Mouse (Mus musculus): ENCODE data around the gene Commd2. TPM values are rescaled to one million over a fixed set of nuclear protein-coding genes. Genes with fewer than 3 reads are reported as not detected.

Gene Commd2
- 10 to 100 TPM; 32.9 to 34.8 TPM for total RNA-seq (2021)
- long read RNA-seq, experiment 1, transcript Commd2-202 (5 exons, 2,992 nt), result major isoform, 32 of 61 reads
- long read RNA-seq, experiment 1, partial matches to known transcripts, result 26 of 61 reads
- long read RNA-seq, experiment 1, other reads (novel, unspliced or antisense), result 3 of 61 reads
- long read RNA-seq, experiment 2, transcript Commd2-202 (5 exons, 2,992 nt), result major isoform, 41 of 49 reads
- long read RNA-seq, experiment 2, partial matches to known transcripts, result 8 of 49 reads
- long read RNA-seq, experiment 2, other reads (novel, unspliced or antisense), result 0 of 49 reads

DNA sequence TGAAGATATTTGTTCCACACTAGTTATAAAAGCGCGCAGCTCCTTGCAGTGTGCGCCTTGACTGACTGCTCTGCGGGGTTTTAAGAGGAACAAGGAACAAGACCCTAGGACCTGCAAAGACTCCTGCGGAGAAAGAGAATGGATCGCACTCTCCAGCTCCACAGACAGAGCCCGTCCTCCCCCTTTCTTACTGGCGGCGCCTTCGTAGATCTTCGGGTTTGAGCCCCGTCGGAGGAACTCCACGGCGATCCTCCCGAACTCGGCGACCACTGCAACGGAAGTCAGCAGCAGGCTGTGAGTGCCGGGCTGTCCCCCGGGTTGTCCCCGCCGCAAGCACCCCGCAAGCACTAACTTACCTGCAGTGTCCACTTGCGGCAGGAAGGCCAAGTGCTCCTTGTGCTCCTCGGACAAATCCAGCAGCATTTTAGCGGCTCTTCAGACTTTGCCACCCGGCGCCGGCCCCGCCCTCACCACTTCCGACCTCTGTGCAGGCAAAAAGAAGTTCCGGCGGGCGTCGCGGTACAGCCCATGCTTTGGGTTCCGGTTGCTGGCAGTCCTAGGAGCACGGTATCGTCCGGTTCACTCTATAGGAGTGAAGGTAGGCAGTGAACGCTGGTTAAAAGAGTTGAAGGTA lies at the start of gene Commd2:
Commd2 (minus strand) TSS at position 485 of the 634 bp plus-strand sequence.
- DNase-seq (ENCODE audit: low spot score in 2 of 2), result peak; percentile 78 to 81

GRCm38 (mm10) chr3:57696779-57697178 lies 45.3 kb upstream of the Commd2 start:
- no peak for DNase-seq (ENCODE audit: low spot score in 2 of 2)

- no peak for DNase-seq (ENCODE audit: low spot score in 2 of 2)
Measured at GRCm38 (mm10) chr3:57696249-57696648, 44.7 kb upstream of the Commd2 start.

GRCm38 (mm10) chr3:57692719-57693118 lies 41.2 kb upstream of the Commd2 start, which contains the start of gene Ankub1:
Gene Ankub1 (minus strand): TSS chr3:57692799.
- no peak for DNase-seq (ENCODE audit: low spot score in 2 of 2)

- DNase-seq (ENCODE audit: low spot score in 2 of 2), result no peak
Measured at GRCm38 (mm10) chr3:57691772-57692171, 40.3 kb upstream of the Commd2 start.

GRCm38 (mm10) chr3:57677786-57678185 lies 26.3 kb upstream of the Commd2 start:
- DNase-seq (ENCODE audit: low spot score in 2 of 2), result no peak

- DNase-seq (ENCODE audit: low spot score in 2 of 2), result no peak
Measured at GRCm38 (mm10) chr3:57674075-57674474, 22.6 kb upstream of the Commd2 start.

- DNase-seq (ENCODE audit: low spot score in 2 of 2), result no peak
Measured at GRCm38 (mm10) chr3:57673586-57673985, 22.1 kb upstream of the Commd2 start.

DNA sequence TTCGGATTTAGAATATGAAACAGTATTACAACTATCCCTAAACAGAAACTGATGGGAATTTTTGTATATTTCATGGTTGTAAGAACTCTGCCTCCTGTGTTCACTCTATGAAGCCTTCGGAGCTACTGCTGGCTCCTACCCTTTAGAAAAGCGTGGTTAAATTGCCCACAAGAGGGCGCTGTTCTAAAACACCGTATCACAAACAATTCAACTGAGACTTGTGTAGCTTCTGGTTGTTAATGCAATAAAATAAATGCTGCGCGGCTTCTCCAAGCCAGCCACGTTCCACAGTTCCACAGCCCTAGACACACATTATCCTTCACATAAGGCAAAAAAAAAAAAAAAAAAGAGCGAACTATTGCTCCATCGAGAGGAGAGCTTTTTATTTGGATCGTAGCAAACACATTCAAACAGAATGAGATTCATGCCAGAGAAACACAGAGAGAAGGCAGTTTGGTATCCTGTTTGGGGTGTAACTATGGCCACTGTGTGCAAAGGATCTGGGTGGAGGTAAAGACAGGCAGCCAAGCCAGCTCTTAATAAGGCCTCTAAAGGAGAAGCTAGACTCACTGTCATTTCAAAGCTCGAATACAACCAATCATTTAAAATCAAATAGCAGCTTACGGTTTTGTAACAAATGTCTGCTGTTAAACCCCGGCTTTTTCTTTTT lies 15.7 kb upstream of the Commd2 start:
- DNase-seq (ENCODE audit: low spot score in 2 of 2), result peak in 1 of 2 experiments; percentile 34

DNA sequence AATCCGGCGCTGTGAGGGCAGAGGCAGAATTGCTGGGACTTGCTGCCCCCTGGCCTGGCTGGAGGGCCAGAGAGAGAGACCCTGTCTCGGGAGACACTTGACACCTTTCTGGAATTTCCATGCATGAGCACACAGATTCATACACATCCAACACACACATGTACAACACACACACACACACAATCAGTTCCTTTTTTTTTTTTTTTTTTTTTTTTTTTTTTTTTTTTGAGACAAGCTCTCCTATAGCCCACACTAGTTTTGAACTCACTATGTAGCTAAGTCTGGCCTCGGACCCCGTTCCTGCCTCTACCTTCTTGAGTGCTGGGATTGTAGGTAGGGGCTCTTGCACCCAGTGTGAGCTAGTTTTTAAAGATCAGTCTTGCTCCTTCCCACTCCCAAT lies 14.4 kb upstream of the Commd2 start:
- DNase-seq (ENCODE audit: low spot score in 2 of 2), result no peak

DNA sequence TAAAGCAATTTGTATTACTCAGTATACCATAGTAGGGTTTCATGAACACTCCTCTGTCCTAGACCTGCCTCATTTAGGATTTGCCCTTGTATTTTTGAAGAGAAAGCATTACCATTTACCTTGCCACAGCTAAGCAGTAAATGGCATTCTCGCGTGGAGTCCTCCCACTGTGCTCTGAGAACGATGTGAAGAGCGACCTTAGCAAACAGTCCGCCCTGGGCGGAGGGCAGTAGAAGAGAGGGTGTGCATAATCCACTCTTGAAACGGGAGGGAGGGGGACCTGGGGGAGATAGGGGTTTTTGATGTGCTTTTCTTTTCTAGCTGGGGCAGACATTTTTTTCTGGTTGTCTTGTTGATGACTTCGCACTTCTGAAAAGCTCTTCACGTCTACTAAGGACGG lies 13.2 kb upstream of the Commd2 start:
- DNase-seq (ENCODE audit: low spot score in 2 of 2), result no peak

DNA sequence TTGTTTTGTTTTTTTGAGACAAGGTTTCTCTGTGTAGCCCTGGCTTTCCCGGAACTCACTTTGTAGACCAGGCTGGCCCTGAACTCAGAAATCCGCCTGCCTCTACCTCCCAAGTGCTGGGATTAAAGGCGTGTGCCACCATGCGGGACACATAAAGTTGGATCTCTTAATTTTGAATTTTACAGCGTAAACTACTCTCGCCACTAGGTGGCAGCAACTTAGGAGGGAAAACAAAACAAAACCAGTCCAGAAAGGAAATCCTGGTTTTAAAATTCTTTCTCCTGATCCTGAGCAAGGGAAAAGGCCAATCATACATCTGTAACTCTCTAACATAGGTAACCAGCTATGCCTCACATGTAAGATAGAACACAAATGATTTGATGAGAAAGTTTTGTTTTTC lies 12.2 kb upstream of the Commd2 start:
- no peak for DNase-seq (ENCODE audit: low spot score in 2 of 2)

DNA sequence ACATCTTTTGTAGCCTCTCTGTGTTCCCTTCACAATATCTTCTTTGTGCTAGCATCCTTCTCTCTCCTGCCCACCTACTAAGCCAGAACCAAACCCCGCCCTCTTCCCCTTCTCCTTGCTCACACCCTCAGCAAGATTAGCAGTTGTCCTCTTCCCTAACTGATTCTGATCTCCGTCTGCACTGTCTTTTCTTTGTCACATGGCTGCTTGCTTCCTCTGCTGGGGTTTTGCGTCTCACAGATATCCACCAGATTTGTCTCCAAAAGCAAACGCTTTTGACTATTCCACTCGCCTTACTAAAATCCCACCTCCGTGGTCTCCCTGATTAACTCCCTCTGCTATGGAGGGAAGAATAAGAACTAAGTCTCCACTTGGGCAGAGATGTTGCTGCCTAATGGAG lies 7.1 kb upstream of the Commd2 start:
- DNase-seq (ENCODE audit: low spot score in 2 of 2), result no peak

DNA sequence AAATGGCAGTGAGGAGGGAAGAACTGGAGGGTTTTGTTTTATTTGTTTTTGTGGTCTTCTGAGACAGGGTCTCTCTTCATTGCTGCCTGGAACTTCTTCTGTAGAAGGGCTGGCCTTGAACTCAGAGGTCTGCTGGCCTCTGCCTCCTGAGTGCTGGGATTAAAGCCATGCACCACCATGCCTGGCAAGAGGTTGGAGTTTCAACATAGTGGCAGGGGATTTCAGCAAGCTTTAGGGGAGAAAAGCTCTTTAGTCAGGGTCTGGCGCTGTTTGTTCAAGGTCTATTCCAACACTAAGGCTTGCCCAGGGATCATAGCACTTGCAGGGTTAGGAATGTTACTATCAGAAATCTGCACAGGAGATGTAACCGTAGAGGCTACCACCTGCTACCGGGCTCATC lies 2.1 kb upstream of the Commd2 start:
- no peak for DNase-seq (ENCODE audit: low spot score in 2 of 2)

GRCm38 (mm10) chr3:57652485-57652884 lies 970 bp upstream of the Commd2 start:
- no peak for DNase-seq (ENCODE audit: low spot score in 2 of 2)

GRCm38 (mm10) chr3:57651865-57652259 lies 347 bp upstream of the Commd2 start:
- DNase-seq (ENCODE audit: low spot score in 2 of 2), result no peak

DNA sequence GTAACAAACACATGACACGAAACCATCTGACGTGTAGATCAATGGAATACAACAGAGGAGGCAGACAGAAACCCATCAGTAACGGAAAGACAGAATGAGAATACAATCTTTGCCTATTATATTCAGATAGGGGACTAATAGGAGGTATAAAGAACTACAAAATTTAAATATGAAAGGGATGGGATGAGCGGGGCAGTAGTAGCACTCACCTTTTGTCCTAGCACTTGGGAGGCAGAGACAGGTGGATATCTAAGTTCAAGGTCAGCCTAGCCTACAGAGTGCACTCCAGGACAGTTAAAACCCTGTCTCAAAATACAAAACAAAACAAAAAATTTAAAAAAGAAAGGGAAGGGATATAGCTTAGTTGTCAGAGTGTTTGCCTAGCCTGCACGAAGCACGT lies 8.3 kb downstream of the Commd2 start:
- no peak for DNase-seq (ENCODE audit: low spot score in 2 of 2)

GRCm38 (mm10) chr3:57637596-57637995 lies 13.9 kb downstream of the Commd2 start:
- no peak for DNase-seq (ENCODE audit: low spot score in 2 of 2)

DNA sequence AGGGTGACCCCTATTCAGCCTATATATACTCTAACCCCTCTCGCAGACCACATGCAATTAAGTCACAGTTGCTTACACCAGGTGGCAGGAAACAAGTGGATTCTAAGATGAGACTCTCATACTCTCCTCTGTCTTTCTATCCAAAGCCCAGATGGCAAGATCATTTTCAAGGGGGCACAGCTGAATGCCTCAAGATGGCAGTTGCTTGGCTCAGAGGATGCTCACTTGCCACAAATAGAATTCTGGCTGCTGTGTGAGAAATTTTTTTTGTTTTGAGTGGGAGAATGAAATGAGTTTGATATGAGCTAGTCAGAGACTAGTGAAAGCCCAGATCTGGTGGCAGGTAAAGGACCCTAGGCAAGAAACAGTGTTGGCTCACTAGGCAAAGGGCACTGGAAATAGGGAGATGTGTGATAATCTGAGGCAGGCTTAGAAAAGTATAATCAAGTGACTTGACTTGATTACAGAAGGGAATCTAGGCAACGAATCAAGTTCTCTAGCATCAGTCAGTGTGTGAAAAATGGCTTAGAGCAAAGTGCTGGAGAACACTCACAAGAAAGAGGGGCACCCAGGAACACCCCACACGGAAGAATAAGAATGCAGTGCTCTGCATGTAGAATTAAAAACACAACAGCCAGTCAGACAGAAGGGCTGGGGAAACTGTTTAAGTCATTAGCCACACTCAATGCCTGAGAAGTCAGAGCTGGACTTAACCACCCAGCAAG lies 16.6 kb downstream of the Commd2 start:
- no peak for DNase-seq (ENCODE audit: low spot score in 2 of 2)

- no peak for DNase-seq (ENCODE audit: low spot score in 2 of 2)
Measured at GRCm38 (mm10) chr3:57626954-57627513, 24.5 kb downstream of the Commd2 start.

- peak; percentile 16 to 51 for DNase-seq (ENCODE audit: low spot score in 2 of 2)
Measured at GRCm38 (mm10) chr3:57625275-57625997, 26.1 kb downstream of the Commd2 start.

Measured in adrenal gland, postnatal 4 days (tissue).